Mouse (Mus musculus) left cerebral cortex, adult 8-10 months (tissue): Measurements from ENCODE around the gene Bphl. TPM values are rescaled to one million over a fixed set of nuclear protein-coding genes. Genes with fewer than 3 reads are reported as not detected.
A peak's percentile ranks its signal among the peaks of the same experiment; 100 is the strongest.

ENCODE experiments used
- DNase-seq, 2 experiments: peaks; one replicate each; pipeline ENCODE4 v3.0.0; 2022; ENCODE audit warnings: low spot score in 2 of 2
- total RNA-seq, 4 experiments: library from RNA; stranded (reverse); gene quantifications; 2 replicates each; pipeline ENCODE4 v1.2.4; 2022

The Bphl gene
- 10 to 100 TPM; 41.4 to 49.8 (median 45.9) TPM for total RNA-seq

DNA sequence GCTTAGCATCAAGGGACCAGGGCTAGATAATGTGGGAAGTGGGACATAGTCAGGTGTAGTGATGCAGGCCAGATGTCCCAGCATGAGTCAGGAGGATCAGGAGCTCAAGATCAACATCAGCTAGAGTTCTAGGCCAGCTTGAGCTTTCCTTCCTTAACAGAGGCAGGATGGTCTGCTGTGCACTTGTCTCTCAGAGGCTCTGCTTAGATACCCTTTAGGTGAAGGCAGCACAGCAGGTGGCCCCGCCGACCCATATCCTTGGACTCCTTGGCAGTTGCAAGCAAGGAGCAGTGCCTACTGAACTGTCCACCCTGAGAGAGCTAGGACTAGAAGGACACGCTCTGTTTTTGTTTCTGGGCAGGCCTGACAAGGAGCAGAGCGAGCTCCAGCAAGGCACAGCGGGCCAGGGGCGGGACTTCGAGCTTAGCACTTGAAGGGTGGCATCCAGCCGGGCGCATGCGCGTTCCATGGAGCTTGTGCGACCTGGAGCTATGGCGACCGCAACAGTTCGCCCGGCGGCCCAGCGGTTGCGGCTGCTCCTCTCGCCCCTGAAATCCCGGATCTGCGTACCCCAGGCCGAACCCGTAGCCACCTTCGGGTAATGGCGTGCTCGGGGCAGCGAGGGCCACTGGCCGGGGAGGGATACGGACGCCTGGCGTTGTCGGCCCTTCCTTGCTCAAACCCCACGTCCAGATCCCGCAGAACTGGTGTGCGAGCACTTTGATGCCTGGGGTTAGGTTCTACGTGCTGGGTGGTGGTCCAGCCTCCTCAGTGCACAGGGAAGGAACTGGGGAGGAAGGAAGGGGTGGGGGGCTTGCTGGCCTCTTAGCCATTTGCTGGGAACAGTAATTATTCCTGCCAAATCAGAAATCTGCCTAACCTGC, at the start of gene Bphl:
Bphl (plus strand) TSS at position 426 of the 884 bp plus-strand sequence.
- DNase-seq: peak; percentile 84 to 92

- DNase-seq: no peak
Measured at GRCm38 (mm10) chr13:33989625-33990024, 47.8 kb upstream of the Bphl start.

DNA sequence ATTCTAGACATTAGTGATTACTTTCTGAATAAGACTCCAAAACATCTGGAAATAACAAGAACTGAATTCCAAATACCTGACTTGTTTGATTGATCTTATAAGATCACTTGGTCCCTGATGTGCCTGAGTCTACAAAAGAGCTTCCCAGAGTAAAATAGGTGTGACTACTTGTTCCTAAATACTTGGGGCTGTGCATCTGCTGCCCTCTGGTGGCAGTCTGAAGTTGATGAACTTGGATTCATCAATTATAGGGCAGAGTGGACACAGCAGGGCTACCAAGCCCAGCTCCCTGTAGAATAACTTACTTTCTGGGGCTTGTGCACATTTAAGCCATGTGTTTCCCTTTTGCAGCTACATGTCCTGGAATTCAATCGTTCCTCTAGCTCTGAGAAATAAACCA, 42.2 kb upstream of the Bphl start:
- peak; percentile 21 to 30 for DNase-seq

DNA sequence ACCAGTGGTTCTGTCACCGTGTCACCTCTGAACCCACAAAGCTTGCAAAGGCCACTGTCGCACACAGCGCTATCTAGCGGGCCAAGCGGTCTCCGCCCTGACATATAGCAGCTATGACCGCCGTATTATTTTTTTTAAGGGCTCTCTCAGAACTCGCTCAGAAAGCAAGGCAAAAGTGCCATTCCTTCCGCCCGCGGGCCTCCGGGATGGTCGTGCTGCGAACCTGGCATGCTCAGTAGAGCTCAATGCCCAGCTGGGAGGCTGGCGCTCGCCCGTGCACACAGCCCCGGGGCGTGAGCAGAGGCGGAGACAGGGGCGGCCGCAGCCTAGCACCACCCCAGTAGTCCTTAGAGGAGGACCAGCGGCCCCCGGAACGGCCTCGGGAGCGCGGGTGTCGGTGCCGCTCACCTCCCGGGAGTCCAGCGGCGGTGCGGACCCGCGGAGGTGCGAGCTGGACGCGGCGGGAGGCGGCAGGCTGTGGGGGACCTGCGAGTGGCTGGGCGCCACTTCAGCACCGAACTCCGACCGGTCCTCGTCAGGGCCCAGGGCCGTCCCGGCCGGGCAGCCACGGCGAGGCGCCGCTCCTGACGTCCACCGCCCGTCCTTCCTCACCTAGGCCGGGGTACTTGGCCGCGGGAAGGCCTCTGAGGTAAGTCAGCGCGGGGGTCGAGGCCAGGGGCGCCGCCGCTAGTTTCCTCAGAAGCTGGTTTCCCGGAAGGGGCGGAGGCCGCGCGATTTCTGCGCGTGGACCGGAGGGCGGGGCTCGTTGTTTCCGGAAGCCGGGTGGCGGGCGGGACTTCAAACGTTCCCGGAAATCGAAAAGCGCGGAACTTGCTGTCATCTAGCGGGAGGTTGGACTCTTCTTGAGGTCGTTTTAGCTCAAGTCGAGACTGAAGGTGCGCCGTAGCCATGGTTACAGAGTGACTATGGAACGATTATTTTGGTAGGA, 35.1 kb upstream of the Bphl start, which contains the start of the genes Ripk1 and Serpinb6a:
Ripk1 (plus strand) TSS at position 306 of the 949 bp plus-strand sequence.
Serpinb6a (minus strand) TSS at position 737 of the 949 bp plus-strand sequence.
- DNase-seq: peak; percentile 81 to 84

DNA sequence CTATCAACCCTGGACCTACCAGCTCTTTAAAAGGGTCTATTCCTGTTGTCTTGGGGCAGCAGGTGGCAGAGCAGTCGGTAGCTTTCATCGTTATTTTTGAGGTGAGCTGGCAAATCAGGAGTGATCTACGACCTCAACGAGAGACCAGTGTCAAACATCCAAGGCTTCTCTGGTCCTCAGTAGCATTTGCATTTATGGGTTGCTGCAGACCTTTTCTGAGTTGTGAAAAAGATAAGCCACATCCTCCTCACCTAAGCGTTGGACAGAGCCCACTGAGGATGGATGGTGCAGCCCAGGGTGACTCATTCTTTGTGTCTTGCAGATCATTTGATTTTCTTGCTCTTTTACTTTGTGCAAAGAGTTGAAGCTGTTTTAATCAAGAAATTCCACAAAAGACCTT, 34.3 kb upstream of the Bphl start:
- peak in 1 of 2 experiments; percentile 12 for DNase-seq

DNA sequence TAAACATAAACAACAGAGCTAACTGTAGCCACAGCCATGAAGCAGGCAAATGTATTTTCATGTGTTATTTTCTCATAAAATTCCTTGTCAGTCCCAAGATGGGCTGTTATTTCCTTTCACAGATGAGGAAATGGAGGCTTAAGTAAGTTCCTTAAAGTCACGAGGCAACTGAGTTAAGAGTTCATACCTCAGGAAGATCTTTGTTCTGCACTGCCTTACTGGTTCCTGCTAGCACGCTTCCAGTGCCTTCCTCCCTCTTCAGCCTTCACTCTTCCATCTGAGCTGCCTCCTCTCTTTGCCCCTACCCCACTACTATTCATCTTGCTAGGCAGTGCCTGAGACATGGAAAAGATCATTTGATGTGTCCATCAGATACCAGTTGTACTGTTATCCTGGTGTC, 30.2 kb upstream of the Bphl start:
- DNase-seq: no peak

DNA sequence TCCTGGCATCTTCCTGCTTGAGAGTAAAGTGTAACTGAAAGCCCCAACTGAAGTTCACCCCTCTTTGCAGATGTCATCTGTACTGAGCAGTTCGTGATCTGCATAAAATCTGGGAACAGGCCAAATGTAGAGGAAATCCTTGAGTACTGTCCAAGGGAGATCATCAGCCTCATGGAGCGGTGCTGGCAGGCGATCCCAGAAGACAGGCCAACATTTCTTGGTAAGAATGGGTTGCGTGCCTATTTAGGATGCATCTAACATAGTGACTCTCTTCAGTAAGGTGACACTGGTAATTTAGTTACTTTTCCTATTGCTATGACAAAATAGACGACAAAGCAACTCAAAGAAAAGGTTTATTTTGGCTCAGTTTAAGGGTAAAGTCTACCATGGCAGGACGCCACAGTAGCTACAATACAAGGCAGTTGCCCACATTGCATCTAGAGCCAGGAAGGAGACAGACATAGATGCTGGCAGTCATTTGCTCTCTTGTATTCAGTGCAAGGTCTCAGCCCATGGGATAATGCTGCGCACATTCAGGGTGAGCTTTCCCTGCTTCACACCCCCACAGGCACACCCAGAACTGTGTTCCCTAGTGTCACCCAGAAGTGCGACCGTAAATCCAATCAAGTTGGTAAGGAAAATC, 20.3 kb upstream of the Bphl start:
- no peak for DNase-seq

GRCm38 (mm10) chr13:34018521-34018920, 18.9 kb upstream of the Bphl start:
- DNase-seq: no peak

DNA sequence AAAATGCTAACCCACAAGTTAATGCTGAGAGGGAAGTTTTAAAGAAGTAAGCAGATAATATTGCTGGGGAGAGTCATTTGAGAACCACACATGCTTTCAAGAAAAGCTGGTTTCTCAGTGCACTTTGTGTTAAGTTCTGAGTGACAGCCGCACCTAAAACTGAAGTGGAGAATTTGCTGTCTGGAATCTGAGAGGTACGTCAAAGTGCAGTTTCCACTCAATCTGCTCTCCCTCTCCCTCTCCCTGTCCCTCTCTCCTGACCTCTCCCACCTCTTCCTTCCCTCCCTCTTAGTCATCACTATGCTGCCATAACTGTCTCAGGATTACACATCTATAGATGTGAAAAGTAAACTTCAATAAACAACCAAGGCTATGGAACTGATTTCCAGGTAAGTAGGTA, 15.4 kb upstream of the Bphl start:
- DNase-seq: no peak

GRCm38 (mm10) chr13:34032041-34032440, 5.4 kb upstream of the Bphl start:
- DNase-seq: no peak

DNA sequence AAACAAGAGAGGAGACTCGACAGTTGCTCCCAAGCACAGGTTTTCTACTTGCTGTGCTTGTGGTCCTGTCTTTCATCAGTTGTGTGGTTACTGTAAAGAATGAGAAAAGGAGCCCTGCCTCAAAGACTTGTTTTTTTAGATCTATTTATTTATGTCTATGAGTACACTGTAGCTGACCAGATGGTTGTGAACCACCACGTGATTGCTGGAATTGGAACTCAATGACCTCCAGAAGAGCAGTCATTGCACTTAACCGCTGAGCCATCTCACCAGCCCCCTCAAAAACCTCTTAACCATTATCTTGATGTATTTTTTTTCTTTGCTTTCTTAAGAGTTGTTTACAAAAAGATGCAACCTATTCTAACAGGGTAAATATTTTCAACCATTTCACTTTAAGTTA, 2.0 kb upstream of the Bphl start:
- no peak for DNase-seq

- DNase-seq: no peak
Measured at GRCm38 (mm10) chr13:34036726-34037125, 671 bp upstream of the Bphl start.

DNA sequence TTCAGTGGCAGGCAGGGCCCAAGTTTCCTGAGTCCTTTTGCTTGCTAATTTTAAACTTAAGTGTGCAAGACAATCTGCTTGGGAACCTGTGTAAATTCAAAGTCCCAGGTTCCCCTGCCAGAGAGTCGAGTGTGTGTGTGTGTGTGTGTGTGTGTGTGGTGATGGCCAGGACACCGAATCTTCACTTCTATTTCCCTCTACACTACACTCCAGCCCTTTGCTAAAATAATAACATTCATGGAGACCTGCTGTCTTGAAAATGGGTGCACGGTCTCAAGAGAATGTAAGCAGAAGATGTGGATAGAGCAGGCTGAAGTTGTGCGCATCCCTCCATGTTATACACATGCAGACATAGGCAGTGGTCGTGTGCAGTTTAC, 647 bp downstream of the Bphl start:
- DNase-seq: no peak

GRCm38 (mm10) chr13:34038901-34039341, 1.5 kb downstream of the Bphl start:
- DNase-seq: no peak

- DNase-seq: no peak
Measured at GRCm38 (mm10) chr13:34040091-34040490, 2.7 kb downstream of the Bphl start.

DNA sequence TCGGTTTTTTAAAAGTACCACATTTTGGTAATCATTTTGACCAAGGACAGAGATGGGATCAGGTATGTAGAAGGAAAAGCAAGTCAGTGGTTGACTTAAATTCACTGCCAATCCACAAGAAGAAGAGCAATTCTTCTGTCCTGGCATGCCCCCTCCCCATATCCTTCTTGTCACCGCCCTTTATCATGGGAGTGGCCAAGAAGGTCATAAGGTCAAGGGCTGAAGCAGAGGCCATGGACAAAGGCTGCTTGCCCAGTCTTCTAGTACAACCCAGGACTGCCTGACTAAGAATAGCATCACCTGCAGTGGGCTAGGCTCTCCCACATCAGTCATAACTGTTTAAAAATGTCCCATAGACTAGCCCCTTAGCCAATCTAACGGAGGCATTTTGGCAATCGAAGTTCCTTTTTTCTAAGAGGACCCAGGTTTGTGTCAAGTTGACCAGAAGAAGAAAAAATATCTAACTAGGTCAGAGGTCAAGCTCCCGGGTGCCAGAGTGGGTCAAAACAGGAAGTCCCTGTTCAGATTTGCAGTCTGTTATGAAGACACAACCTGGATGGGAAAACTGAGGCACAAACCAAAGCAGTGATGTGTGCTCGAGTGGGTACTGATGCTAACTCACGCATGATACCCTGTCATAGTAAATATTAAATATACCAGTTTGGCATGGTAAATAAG, 6.5 kb downstream of the Bphl start:
- DNase-seq: no peak

- DNase-seq: no peak
Measured at GRCm38 (mm10) chr13:34045511-34046249, 8.3 kb downstream of the Bphl start.

- peak; percentile 42 to 71 for DNase-seq
Measured at GRCm38 (mm10) chr13:34046421-34047012, 9.1 kb downstream of the Bphl start.

DNA sequence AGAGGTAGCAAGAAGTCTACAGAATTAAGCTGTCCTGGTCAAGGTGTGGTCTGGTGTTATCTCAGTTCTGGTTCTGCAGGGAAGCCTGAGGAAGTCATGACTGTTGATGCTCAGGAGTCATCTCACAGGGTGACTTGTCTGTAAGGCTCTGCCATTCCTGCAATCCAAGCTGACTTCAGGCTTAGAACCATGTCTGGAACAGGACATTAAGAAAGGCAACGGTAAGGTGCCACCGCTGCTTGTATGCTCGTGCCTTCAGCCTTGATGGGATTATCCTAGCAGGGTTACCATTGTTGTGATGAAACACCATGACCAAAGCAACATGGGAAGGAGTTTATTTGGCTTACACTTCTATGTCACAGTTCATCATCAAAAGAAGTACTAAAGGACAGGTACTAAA, 10.1 kb downstream of the Bphl start:
- no peak for DNase-seq

DNA sequence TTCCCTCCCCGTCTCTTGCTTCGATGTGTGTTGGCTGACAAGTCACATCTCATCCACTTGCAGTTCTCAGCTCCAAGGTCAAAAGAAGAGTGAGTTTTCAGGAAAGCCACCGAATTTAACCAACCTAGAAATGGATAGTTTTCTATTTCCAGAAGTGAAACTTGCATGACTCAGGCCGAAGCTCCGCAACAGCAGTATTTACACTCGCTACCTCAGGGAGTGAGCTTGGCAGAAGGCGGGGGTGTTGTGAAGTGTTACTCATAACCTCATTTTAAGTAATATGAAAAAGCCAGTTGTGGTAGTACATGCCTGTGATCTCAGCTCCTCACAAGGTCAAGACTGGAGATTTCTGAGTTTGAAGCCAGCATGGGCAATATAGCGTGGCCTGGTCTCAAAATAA, 13.1 kb downstream of the Bphl start:
- peak in 1 of 2 experiments; percentile 77 for DNase-seq
